Mouse (Mus musculus) liver, adult 2 months (tissue): ENCODE measurements around the gene Tbc1d19. TPM values are rescaled to one million over a fixed set of nuclear protein-coding genes. Genes with fewer than 3 reads are reported as not detected.

ENCODE experiments used
- DNase-seq: peaks from one replicate; pipeline ENCODE4 v3.0.0-alpha.2; 2011; ENCODE audit warnings: low read depth, low spot score; ENCODE audit errors: extremely low read depth
- H3K27ac ChIP-seq: fragments of 200-500 bp; replicated peaks from 2 replicates; pipeline ENCODE4 v1.5.1; 2012; ENCODE audit warnings: low read depth, mild to moderate bottlenecking, control low read depth, inconsistent platforms, low read length; ENCODE audit not compliant: insufficient read depth
- H3K27me3 ChIP-seq: fragments of 200-500 bp; 2 replicates; pipeline ENCODE4 v1.6.1; 2012; ENCODE audit warnings: mild to moderate bottlenecking, moderate library complexity, low read length, inconsistent platforms; ENCODE audit not compliant: control insufficient read depth, insufficient read depth
- H3K36me3 ChIP-seq: fragments of 200-500 bp; 2 replicates; pipeline ENCODE4 v1.6.1; 2012; ENCODE audit warnings: low read length, inconsistent platforms; ENCODE audit not compliant: control insufficient read depth, insufficient read depth
- H3K4me1 ChIP-seq: fragments of 200-500 bp; 2 replicates; pipeline ENCODE4 v1.6.1; 2011; ENCODE audit warnings: low read length; ENCODE audit not compliant: control insufficient read depth, insufficient read depth
- H3K4me3 ChIP-seq: fragments of 200-500 bp; 2 replicates; pipeline ENCODE4 v1.5.1; 2011; ENCODE audit warnings: low read depth, mild to moderate bottlenecking, control low read depth, low read length, moderate library complexity; ENCODE audit not compliant: insufficient read depth
- H3K79me2 ChIP-seq: fragments of 200-500 bp; 2 replicates; pipeline ENCODE4 v1.6.1; 2012; ENCODE audit warnings: inconsistent platforms, mild to moderate bottlenecking, low read length, moderate library complexity; ENCODE audit not compliant: control insufficient read depth, insufficient read depth
- H3K9ac ChIP-seq: fragments of 200-500 bp; 2 replicates; pipeline ENCODE4 v1.6.1; 2012; ENCODE audit warnings: low read depth, mild to moderate bottlenecking, control low read depth, inconsistent platforms, low read length
- CTCF ChIP-seq: fragments of 200-500 bp; IDR thresholded peaks from 2 replicates; pipeline ENCODE4 v1.5.1; 2011; ENCODE audit warnings: low read depth, low read length, control low read depth
- POLR2A ChIP-seq: fragments of 200-500 bp; IDR thresholded peaks from 2 replicates; pipeline ENCODE4 v1.6.1; 2011; ENCODE audit warnings: low read length, control low read depth; ENCODE audit not compliant: insufficient read depth; ENCODE audit errors: extremely low read depth
- WGBS: fragments of 180-500 bp; shearing (Covaris S2); methylation state at CpG from one replicate; pipeline ENCODE4 v1.1.7; 2018; 5-methylcytosine and 5-hydroxymethylcytosine counted together
- polyA plus RNA-seq: library from polyadenylated mRNA; depleted of rRNA; stranded (reverse); fragments of >200 nt; gene quantifications from 2 replicates; pipeline ENCODE4 v1.2.3, GENCODE M21; 2012
- total RNA-seq: library from RNA; depleted of rRNA; stranded (reverse); fragments of >200 nt; gene quantifications from 2 replicates; pipeline ENCODE4 v1.2.3, GENCODE M21; 2014

Gene Tbc1d19
- total and polyA plus RNA-seq, 2 experiments, result 1.2 to 6.9 TPM

DNA sequence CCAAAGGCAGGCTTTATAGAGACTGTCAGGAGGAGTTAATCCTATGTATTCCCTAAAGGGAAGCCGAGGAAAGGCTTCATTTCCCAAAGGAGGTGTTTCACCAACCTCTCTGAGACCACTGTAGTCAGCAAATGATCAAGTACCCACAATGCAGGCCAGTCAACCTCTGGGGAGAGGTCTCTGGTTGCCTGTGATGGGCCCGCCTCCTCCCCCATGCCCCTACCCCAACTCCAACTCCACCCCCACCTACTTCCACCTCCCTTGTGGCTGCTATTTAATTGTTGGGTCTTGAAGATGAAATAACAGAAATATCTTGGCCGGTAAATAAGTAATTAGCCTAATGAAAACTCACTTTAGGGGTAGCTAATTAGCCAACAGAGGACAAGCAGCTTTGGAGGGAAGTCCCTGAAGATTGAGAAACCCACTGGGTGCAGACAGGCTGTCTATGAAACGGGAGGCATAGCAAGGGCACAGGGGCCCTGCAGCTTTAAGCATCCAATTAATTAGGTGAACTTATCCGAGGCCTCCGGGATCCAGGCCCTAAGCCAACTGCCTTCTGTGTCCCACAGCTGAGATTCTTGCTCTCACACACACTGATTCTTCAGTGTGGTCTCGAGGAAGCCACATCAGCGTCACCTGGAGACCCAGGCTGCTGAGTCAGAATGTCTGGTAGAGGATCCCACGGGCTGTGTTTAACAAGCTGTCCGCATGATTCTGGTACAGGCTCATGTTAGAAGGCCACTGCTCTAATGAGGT, 112.9 kb downstream of the Tbc1d19 start:
- Histone ChIP-seq H3K79me2 (no peaks in the 10 kb centered on the region), H3K27ac (no peak overlapping the region), H3K4me3 (no peak overlapping the region), H3K4me1 (peaks cover 3% of the 10 kb centered on the region; the same call in 1 of the 2 replicates), H3K27me3 (no peaks in the 10 kb centered on the region), H3K9ac (no peak overlapping the region), H3K36me3 (no peaks in the 10 kb centered on the region)
- TF ChIP-seq POLR2A (no peak), CTCF (no peak)
- no peak for DNase-seq
- 86% methylated on average over 10 of the region's 10 CpGs for WGBS

DNA sequence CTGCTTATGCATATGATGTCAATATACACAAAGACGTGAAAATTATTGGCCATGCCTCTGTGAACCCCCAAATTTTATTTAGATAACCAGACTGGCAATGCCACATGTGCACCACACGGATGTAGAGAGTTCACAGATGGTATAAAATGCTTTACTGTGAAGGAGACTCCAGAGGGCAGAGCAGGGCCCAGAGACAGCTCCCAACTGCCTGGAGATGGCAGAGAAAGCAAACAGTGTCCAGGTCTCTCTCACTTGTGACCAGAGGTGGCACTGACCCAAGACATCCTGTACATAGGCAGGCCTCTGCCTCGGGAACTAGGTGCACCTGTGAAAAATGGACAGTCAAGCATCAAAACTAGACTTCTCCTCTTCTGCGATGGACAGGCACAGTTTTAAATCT, 114.6 kb downstream of the Tbc1d19 start:
- H3K4me3 ChIP-seq, result no peak overlapping the region
- no peaks in the 10 kb centered on the region for H3K79me2 ChIP-seq
- H3K27me3 ChIP-seq, result no peaks in the 10 kb centered on the region
- H3K27ac ChIP-seq, result no peak overlapping the region
- 54% methylated on average over 4 of the region's 4 CpGs for WGBS
- DNase-seq, result peak; percentile 60
- H3K4me1 ChIP-seq, result no peaks in the 10 kb centered on the region
- H3K9ac ChIP-seq, result no peak overlapping the region
- H3K36me3 ChIP-seq, result no peaks in the 10 kb centered on the region
- TF ChIP-seq POLR2A, result no peak
- peak; percentile 63 for TF ChIP-seq CTCF

DNA sequence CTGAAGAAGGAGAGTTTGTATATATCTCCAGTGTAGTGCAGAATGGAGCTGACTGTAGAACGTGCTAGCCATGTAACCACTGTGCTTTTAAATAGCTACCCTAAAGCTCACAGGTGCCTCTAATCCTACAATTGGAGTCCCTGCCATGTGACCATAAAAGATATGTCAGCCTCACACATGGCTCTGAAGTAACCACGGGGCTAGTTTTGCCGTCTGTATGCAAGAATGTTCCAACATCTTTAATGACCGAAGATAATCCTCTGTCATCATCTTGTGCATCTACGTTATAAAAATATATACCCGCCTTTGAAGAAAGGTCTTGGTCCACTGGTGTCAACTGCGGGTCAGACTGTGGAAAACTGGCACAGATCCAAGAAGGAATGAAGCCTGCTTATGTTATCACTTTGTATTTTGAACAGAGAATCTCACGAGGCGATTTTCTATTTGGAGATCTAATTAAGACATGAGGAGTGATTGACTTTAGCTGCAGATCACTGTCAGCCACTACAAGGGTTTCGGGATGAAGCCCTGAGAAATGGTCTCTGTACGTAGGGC, 117.0 kb downstream of the Tbc1d19 start:
- Histone ChIP-seq H3K4me1 (no peaks in the 10 kb centered on the region), H3K79me2 (no peaks in the 10 kb centered on the region), H3K27me3 (no peaks in the 10 kb centered on the region), H3K36me3 (no peaks in the 10 kb centered on the region), H3K9ac (no peak overlapping the region), H3K27ac (no peak overlapping the region), H3K4me3 (no peak overlapping the region)
- TF ChIP-seq POLR2A (no peak), CTCF (no peak)
- WGBS, result 82% methylated on average over 11 of the region's 11 CpGs
- DNase-seq, result no peak

DNA sequence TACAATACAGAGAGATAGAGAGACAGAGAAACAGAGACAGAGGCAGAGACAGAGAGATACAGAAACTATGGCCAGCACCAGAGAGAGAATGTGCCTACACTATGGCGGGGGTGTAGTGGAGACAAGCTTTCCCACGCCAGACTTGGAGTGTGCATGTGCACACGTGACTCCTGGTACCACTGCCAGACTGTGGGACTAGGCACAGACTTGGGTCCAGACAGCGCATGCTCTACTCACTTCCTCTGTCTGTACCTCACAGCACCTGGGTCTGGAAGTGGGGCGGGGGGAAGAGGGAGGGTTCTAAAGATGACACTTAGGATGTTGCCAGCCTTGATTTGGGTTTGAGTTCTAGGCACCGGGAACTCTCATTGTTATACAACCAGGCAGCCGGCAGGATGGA, 118.5 kb downstream of the Tbc1d19 start:
- WGBS, result 83% methylated on average over 7 of the region's 7 CpGs
- Histone ChIP-seq H3K27me3 (no peaks in the 10 kb centered on the region), H3K36me3 (no peaks in the 10 kb centered on the region), H3K4me1 (no peaks in the 10 kb centered on the region), H3K79me2 (no peaks in the 10 kb centered on the region), H3K27ac (no peak overlapping the region), H3K4me3 (no peak overlapping the region), H3K9ac (no peak overlapping the region)
- no peak for DNase-seq
- TF ChIP-seq POLR2A (no peak), CTCF (no peak)

DNA sequence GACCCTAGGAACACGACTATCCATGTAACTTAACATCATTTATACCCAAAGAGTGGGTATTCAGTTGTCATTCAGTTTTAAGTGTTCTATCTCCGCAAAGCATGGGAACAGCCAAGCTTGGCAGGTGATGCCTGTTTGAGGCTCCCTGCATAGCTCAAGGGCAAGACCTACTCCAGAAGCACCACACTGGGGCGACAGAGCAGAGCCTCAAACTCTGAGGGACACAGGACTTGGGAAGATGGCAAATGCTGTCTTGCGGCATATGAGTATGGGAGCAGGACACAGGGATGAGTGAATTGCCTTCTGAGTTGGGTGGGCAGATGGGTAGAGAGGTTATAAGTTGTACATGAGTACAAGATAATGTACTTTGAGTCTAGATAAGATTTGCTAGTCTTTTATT, 119.1 kb downstream of the Tbc1d19 start:
- H3K27ac ChIP-seq, result no peak overlapping the region
- H3K27me3 ChIP-seq, result no peaks in the 10 kb centered on the region
- WGBS, result 88% methylated on average over 4 of the region's 4 CpGs
- no peak for TF ChIP-seq CTCF
- H3K79me2 ChIP-seq, result no peaks in the 10 kb centered on the region
- H3K4me3 ChIP-seq, result no peak overlapping the region
- H3K4me1 ChIP-seq, result no peaks in the 10 kb centered on the region
- no peak overlapping the region for H3K9ac ChIP-seq
- H3K36me3 ChIP-seq, result no peaks in the 10 kb centered on the region
- DNase-seq, result no peak

DNA sequence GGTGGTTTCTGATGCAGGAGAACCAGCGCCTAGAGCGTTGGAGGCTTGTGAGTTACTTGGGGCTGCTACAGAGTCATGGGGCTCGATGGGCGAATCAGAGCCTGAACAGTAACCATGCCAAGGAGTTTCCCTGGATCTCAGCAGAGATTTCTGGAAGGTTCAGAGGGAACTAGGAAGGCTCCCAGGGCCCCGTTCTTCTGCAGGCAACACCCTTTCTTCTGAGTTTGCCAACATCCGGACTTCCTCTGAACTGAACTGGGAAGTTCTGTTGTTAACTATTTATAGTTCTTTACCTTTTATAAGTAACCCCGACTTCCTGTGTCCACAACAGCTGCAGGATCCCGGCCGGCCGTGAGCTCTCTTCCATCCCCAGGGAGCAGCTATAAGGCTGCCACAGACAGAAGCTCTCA, 119.8 kb downstream of the Tbc1d19 start:
- no peaks in the 10 kb centered on the region for H3K27me3 ChIP-seq
- DNase-seq, result peak; percentile 14
- peak overlapping the region; percentile 39 for H3K27ac ChIP-seq
- no peak overlapping the region for H3K9ac ChIP-seq
- H3K4me1 ChIP-seq, result no peaks in the 10 kb centered on the region
- TF ChIP-seq CTCF (no peak), POLR2A (no peak)
- no peaks in the 10 kb centered on the region for H3K79me2 ChIP-seq
- no peak overlapping the region for H3K4me3 ChIP-seq
- 81% methylated on average over 10 of the region's 10 CpGs for WGBS
- no peaks in the 10 kb centered on the region for H3K36me3 ChIP-seq
